Mouse (Mus musculus) spleen, adult 2 months (tissue): ENCODE results near the gene Arl13a.

Experiments used
- CTCF ChIP-seq: fragments of 200-500 bp; IDR thresholded peaks from 2 replicates; pipeline ENCODE4 v1.5.1; 2011; ENCODE audit warnings: mild to moderate bottlenecking, inconsistent platforms; ENCODE audit not compliant: insufficient read depth, insufficient read length, insufficient replicate concordance; ENCODE audit errors: extremely low read depth
- POLR2A ChIP-seq: fragments of 200-500 bp; IDR thresholded peaks from 2 replicates; pipeline ENCODE4 v1.6.1; 2011; ENCODE audit warnings: low read depth, low read length, inconsistent platforms

- TF ChIP-seq POLR2A (0 out of 2 replicates have a peak, but pooled peaks have one; percentile 18), CTCF (no peak)
Observed at GRCm38 (mm10) chrX:134162826-134163225, 24.5 kb upstream of the Arl13a start.
